In the genomic region with DNA sequence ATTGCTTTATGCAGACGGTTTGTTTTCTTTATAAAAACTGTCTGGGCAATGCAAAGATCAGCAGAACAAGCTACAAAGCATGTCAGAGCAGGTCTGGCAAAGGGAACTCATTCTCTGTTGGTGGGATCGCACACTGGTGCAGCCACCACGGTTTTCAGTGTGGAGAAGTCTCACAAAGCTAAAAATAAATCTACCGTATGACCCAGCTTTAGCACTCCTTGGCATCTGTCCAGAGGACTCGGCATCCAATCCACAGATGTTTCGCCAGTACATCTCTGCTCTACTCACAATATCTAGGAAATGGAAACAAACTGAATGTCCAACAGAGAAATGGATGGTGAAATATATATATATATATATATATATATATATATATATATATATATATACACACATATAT, we compare ENCODE assay signal across 21 mouse cellular contexts.
DNase-seq lines count a peak whose midpoint lies in the region; ATAC-seq lines count a peak whose summit lies in the region.
"Had no signal": no experiment of that assay in that cellular context is flagged by ENCODE, and none has a peak within 500 bp of the region (broad histone marks: within the 10 kb centered on the region; RNA-seq: fewer than 3 reads in every experiment).

No protein-coding gene starts in this region.

- no peak overlapping the region for H3K4me3 ChIP-seq in heart, embryonic 14.5 days (ENCODE audit: control insufficient read depth in 1 of 2, insufficient read depth in 1 of 2, low read depth in 1 of 2, low read length in 2 of 2)
- H3K4me3 ChIP-seq in heart, embryonic 10.5 days: no peak overlapping the region
- H3K4me3 ChIP-seq in heart, embryonic 16.5 days (ENCODE audit: low read length): no peak overlapping the region
- H3K4me3 ChIP-seq: embryonic facial prominence, embryonic 13.5 days; forebrain, embryonic 13.5 days; hindbrain, embryonic 10.5 days; layer of hippocampus, adult 2 months; stomach, embryonic 15.5 days had no signal

- no peak overlapping the region for H3K9ac ChIP-seq in heart, embryonic 14.5 days (ENCODE audit: low read length)
- no peak overlapping the region for H3K9ac ChIP-seq in heart, embryonic 16.5 days (ENCODE audit: low read length)
- H3K9ac ChIP-seq: embryonic facial prominence, embryonic 13.5 days; forebrain, embryonic 13.5 days; stomach, embryonic 15.5 days had no signal

- ATAC-seq in heart, embryonic 14.5 days (ENCODE audit: insufficient number of reproducible peaks, insufficient read depth, low FRiP score, low read depth): no peak
- peak; percentile 52; the same call in 1 of the 2 replicates for ATAC-seq in heart, embryonic 16.5 days (replicated peaks; ENCODE audit: extremely low read depth, insufficient read depth, low FRiP score)
- ATAC-seq in megakaryocyte, adult 5-6 weeks (ENCODE audit: poor library complexity, severe bottlenecking): no peak
- ATAC-seq: CD4-positive, CD25-positive, alpha-beta regulatory T cell, adult 4 months; forebrain, embryonic 13.5 days; intestine, postnatal 0 days; lung, postnatal 0 days had no signal

- DNase-seq in cerebellum, postnatal 14 days: peak; percentile 22 to 40
- no peak for DNase-seq in cerebellum, adult 9-11 months
- DNase-seq in heart, embryonic 10.5 days (ENCODE audit: low spot score): no peak
- DNase-seq in NIH3T3 (ENCODE audit: low read depth): peak; percentile 10
- DNase-seq in embryo, embryonic 10.5 days (ENCODE audit: low spot score): no peak
- DNase-seq: cerebellum, adult 8-10 months; kidney, postnatal 25 days; layer of hippocampus, postnatal 36 days; thymus, postnatal 36 days had no signal

- H3K4me2 ChIP-seq in heart, embryonic 14.5 days (ENCODE audit: low read length): 0 out of 2 replicates have a peak overlapping the region, but pooled peaks have one; percentile 21
- peak overlapping the region; percentile 5; the same call in 1 of the 2 replicates for H3K4me2 ChIP-seq in heart, embryonic 16.5 days (ENCODE audit: low read depth, low read length)
- H3K4me2 ChIP-seq: embryonic facial prominence, embryonic 13.5 days; forebrain, embryonic 13.5 days; midbrain, embryonic 11.5 days; stomach, embryonic 15.5 days had no signal

- no peaks in the 10 kb centered on the region for H3K9me3 ChIP-seq in heart, embryonic 14.5 days (ENCODE audit: control insufficient read depth, low read length)
- H3K9me3 ChIP-seq in heart, embryonic 10.5 days: no peaks in the 10 kb centered on the region
- H3K9me3 ChIP-seq in heart, embryonic 16.5 days (replicated peaks; ENCODE audit: control insufficient read depth, low read length): no peaks in the 10 kb centered on the region
- H3K9me3 ChIP-seq: embryonic facial prominence, embryonic 13.5 days; forebrain, embryonic 13.5 days; hindbrain, embryonic 10.5 days; stomach, embryonic 15.5 days had no signal

- H3K4me1 ChIP-seq in heart, embryonic 14.5 days (ENCODE audit: control insufficient read depth in 2 of 2, insufficient read depth in 2 of 2, low read length in 2 of 2): peaks cover 2 to 8% of the 10 kb centered on the region in 2 experiments; a peak in 2 of 4 replicates
- no peaks in the 10 kb centered on the region for H3K4me1 ChIP-seq in heart, embryonic 10.5 days
- H3K4me1 ChIP-seq in heart, embryonic 16.5 days (ENCODE audit: control insufficient read depth, insufficient read depth, low read length): peaks cover 7% of the 10 kb centered on the region; the same call in 1 of the 2 replicates
- H3K4me1 ChIP-seq: embryonic facial prominence, embryonic 13.5 days; forebrain, embryonic 13.5 days; hindbrain, embryonic 10.5 days; stomach, embryonic 15.5 days had no signal

- H3K36me3 ChIP-seq in heart, embryonic 14.5 days (ENCODE audit: control insufficient read depth, insufficient read depth, low read length): no peaks in the 10 kb centered on the region
- no peaks in the 10 kb centered on the region for H3K36me3 ChIP-seq in heart, embryonic 10.5 days
- no peaks in the 10 kb centered on the region for H3K36me3 ChIP-seq in heart, embryonic 16.5 days (ENCODE audit: control insufficient read depth, insufficient read depth)
- H3K36me3 ChIP-seq: embryonic facial prominence, embryonic 13.5 days; hindbrain, embryonic 10.5 days; stomach, embryonic 15.5 days had no signal

- H3K27ac ChIP-seq in heart, embryonic 14.5 days (replicated peaks in 1 of 2; ENCODE audit: control insufficient read depth in 1 of 2, insufficient read depth in 1 of 2, low read depth in 2 of 2, low read length in 2 of 2): peak overlapping the region; percentile 68 to 75; a peak in 3 of 4 replicates
- H3K27ac ChIP-seq in heart, embryonic 10.5 days: no peak overlapping the region
- H3K27ac ChIP-seq in heart, embryonic 16.5 days (ENCODE audit: low read length): peak overlapping the region; percentile 41; the same call in 1 of the 2 replicates
- H3K27ac ChIP-seq: embryonic facial prominence, embryonic 13.5 days; forebrain, embryonic 13.5 days; hindbrain, embryonic 10.5 days; layer of hippocampus, adult 2 months; stomach, embryonic 15.5 days had no signal

- 17% methylated on average over 6 of the region's 6 CpGs for WGBS in heart, embryonic 14.5 days
- 48% methylated on average over 6 of the region's 6 CpGs for WGBS in heart, embryonic 10.5 days
- 24% methylated on average over 6 of the region's 6 CpGs for WGBS in heart, embryonic 16.5 days

- no peaks in the 10 kb centered on the region for H3K27me3 ChIP-seq in heart, embryonic 14.5 days (ENCODE audit: control insufficient read depth, insufficient read depth, low read length)
- no peaks in the 10 kb centered on the region for H3K27me3 ChIP-seq in heart, embryonic 10.5 days (ENCODE audit: insufficient read depth, poor library complexity, severe bottlenecking)
- no peaks in the 10 kb centered on the region for H3K27me3 ChIP-seq in heart, embryonic 16.5 days (ENCODE audit: control insufficient read depth, insufficient read depth, low read length)
- H3K27me3 ChIP-seq: embryonic facial prominence, embryonic 13.5 days; forebrain, embryonic 13.5 days; stomach, embryonic 15.5 days had no signal

Comparison
In these comparisons a context has a peak if more than half of its experiments do, and no peak if none do; other contexts are left out.
1. DNase-seq: peak in cerebellum, postnatal 14 days (2 of 2) and NIH3T3 (single experiment); none in cerebellum, adult 9-11 months (single experiment), heart, embryonic 10.5 days (single experiment) and embryo, embryonic 10.5 days (single experiment).